Mouse (Mus musculus): ENCODE results near the gene Lcn12. TPM values are rescaled to one million over a fixed set of nuclear protein-coding genes. Genes with fewer than 3 reads are reported as not detected.

Gene Lcn12
- polyA plus RNA-seq, 1 experiment from 2014 or later = not detected

DNA sequence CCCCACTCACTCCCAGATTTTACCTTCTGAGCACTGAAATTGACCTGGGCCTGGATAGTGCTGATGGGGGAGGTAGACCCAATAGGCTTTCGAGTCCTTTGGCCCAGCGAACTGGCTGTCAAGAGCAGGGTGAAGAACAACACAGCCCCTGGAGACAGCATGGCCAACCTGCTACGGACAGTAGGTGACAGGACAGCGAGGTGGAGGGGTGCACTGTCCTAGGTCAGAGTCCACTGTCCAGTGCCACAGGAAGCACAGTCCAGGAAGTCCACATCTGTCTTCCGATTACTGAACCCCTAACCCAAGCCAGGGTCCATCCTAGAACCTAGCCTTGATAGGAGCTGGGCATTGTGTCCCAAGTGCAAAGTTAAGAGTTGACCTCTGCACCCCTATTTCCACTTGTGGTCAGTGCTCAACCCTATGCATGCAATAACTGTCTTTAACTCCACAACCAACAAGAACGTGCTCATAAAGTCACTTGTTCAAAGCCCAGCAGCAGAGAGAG is 6.4 kb upstream of the Lcn12 start:
- H3K27me3 ChIP-seq (ENCODE audit: control insufficient read depth, insufficient read depth, low read length) = no peaks in the 10 kb centered on the region
- peak overlapping the region; percentile 79 for H3K4me3 ChIP-seq (ENCODE audit: low read depth, low read length)
- H3K9me3 ChIP-seq (ENCODE audit: control insufficient read depth, low read length) = no peaks in the 10 kb centered on the region
- H3K4me1 ChIP-seq (ENCODE audit: control insufficient read depth, insufficient read depth, low read length) = peaks cover 8% of the 10 kb centered on the region
- H3K4me2 ChIP-seq = peak overlapping the region; percentile 49
- H3K27ac ChIP-seq (ENCODE audit: low read depth, low read length) = no peak overlapping the region
- no peak for DNase-seq (ENCODE audit: low spot score, missing footprints)
- peak overlapping the region; percentile 58 for H3K9ac ChIP-seq (ENCODE audit: low read length)
- 66% methylated on average over 6 of the region's 6 CpGs for WGBS
- no peaks in the 10 kb centered on the region for H3K36me3 ChIP-seq (ENCODE audit: control insufficient read depth, insufficient read depth, low read length)
- peak; percentile 49 for ATAC-seq (ENCODE audit: low FRiP score)

DNA sequence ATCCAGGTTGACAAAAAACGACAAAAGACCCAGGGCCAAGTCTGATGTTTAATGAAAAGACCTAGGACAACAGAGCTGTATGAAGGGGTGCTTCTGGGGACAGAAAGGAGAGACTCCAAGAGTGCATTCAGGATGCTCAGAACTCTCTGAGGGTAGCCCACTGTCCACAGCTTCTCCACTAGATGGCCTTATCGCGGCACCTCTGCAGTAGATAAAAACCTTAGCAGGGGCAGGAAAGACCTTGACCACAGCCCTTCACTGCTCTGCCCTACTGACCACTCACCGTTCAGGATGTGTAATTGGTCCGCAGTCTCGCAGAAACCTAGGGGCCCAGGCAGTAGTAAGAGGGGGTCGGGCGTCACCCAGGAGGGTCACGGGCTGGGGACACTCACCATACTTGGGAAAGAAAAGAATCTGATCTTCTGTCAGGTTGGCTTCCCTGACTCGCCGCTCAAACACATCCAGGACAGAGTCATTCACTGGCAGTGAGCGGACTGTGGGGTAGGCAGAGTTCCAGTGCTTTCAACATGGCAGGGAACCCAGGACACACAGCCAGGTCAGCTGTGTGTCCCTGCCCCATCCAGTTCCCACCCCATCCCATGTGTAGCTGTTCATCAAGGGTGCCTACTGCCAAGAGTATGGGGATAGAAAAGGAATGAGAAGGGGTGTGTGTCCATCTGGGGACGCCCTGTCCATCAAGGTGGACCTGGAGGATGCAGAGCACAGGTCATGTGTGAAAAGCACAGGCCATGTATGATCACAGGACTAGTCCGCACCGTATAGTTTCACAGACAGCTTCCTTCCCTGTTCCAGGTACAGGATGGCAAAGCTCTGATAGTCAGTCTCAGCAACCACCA is 5.1 kb upstream of the Lcn12 start:
- Histone ChIP-seq H3K9ac (ENCODE audit: low read length) (no peak overlapping the region), H3K4me1 (ENCODE audit: control insufficient read depth, insufficient read depth, low read length) (peaks cover 8% of the 10 kb centered on the region), H3K4me3 (ENCODE audit: low read depth, low read length) (no peak overlapping the region), H3K27me3 (ENCODE audit: control insufficient read depth, insufficient read depth, low read length) (no peaks in the 10 kb centered on the region), H3K9me3 (ENCODE audit: control insufficient read depth, low read length) (no peaks in the 10 kb centered on the region), H3K27ac (ENCODE audit: low read depth, low read length) (no peak overlapping the region), H3K4me2 (no peak overlapping the region), H3K36me3 (ENCODE audit: control insufficient read depth, insufficient read depth, low read length) (no peaks in the 10 kb centered on the region)
- DNase-seq (ENCODE audit: low spot score, missing footprints) (no peak), ATAC-seq (ENCODE audit: low FRiP score) (no peak)
- whole genome bisulfite sequencing = 73% methylated on average over 15 of the region's 15 CpGs

DNA sequence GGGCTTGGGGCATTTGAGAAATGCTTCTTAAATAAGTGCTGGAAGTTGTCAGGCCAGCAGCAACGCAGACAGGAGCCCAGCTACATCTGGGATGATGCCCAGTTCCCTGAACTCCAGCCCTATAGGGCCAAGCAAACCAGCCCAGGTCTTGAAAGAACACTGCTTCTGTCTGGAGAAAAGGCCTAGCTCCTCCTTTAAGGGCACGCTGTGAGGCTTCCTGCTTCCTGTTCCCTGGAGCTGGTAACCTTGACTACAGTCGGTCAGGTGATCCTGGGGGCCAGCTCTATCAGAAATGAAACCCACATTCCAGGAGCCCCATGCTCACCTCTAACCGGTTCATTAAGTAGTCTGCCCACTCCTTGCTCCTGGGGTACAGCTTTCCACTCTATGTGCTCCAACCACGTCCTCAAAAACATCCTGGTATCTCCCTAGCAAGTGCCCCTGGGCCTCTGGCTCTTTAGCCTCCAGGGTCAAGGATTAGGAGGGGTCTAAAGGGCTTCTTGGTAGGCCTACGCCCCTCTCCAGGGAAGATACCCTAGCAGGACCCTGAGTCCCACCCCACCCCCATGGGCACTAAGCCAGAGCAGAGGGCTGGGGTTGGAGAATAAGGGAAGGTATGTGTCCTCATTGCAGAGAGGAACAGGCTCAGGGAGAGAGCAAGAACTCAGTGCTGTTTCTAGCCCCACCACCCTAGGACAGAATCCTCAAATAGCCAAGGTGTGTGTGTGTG is 4.3 kb upstream of the Lcn12 start:
- DNase-seq (ENCODE audit: low spot score, missing footprints) = no peak
- no peaks in the 10 kb centered on the region for H3K36me3 ChIP-seq (ENCODE audit: control insufficient read depth, insufficient read depth, low read length)
- no peak overlapping the region for H3K4me2 ChIP-seq
- no peak for ATAC-seq (ENCODE audit: low FRiP score)
- WGBS = 69% methylated on average over 6 of the region's 6 CpGs
- H3K27ac ChIP-seq (ENCODE audit: low read depth, low read length) = no peak overlapping the region
- no peaks in the 10 kb centered on the region for H3K9me3 ChIP-seq (ENCODE audit: control insufficient read depth, low read length)
- H3K4me1 ChIP-seq (ENCODE audit: control insufficient read depth, insufficient read depth, low read length) = peaks cover 8% of the 10 kb centered on the region
- no peak overlapping the region for H3K4me3 ChIP-seq (ENCODE audit: low read depth, low read length)
- no peaks in the 10 kb centered on the region for H3K27me3 ChIP-seq (ENCODE audit: control insufficient read depth, insufficient read depth, low read length)
- no peak overlapping the region for H3K9ac ChIP-seq (ENCODE audit: low read length)

DNA sequence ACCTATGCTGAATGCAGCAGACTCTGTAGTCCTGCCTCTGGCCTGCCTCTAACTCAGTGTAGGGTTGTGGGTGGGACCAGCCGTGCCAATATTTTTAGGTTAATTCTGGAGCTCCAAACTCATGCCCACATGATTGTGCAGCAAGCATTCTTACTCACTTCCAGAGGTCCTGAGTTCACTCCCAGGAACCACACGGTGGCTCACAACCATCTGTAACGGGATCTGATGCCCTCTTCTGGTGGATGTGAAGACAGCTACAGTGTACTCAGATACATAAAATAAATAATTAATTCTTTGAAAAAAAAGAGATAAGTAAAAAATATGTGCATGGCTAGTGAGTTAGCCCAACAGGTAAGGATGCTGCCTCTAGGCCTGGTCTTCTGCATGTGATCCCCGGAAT is 2.8 kb upstream of the Lcn12 start:
- Histone ChIP-seq H3K4me1 (ENCODE audit: control insufficient read depth, insufficient read depth, low read length) (peaks cover 3% of the 10 kb centered on the region), H3K9ac (ENCODE audit: low read length) (no peak overlapping the region), H3K27me3 (ENCODE audit: control insufficient read depth, insufficient read depth, low read length) (no peaks in the 10 kb centered on the region), H3K36me3 (ENCODE audit: control insufficient read depth, insufficient read depth, low read length) (no peaks in the 10 kb centered on the region), H3K27ac (ENCODE audit: low read depth, low read length) (no peak overlapping the region), H3K4me3 (ENCODE audit: low read depth, low read length) (no peak overlapping the region), H3K9me3 (ENCODE audit: control insufficient read depth, low read length) (no peaks in the 10 kb centered on the region), H3K4me2 (no peak overlapping the region)
- DNase-seq (ENCODE audit: low spot score, missing footprints) = no peak
- 44% methylated on average over 4 of the region's 4 CpGs for WGBS
- ATAC-seq (ENCODE audit: low FRiP score) = no peak

DNA sequence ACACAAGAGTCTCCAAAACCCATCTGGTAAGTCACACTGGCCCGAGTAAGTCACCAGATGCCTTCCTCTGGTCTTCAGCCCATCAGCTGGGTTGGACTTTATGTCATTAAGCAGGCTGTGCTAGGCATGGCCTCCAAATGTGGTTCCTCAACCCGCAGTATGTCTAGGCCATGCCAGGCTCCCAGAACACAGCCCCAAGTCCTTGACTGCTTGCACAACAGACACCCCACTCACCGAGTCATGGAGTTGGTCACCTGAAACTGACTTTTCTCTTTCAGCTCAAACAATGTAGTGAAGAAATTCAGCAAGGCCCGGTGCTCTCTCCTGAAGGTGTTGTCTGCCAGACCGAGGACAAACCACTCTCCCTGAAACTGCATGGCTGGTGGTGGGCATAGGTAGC is 723 bp downstream of the Lcn12 start:
- no peaks in the 10 kb centered on the region for H3K9me3 ChIP-seq (ENCODE audit: control insufficient read depth, low read length)
- no peaks in the 10 kb centered on the region for H3K36me3 ChIP-seq (ENCODE audit: control insufficient read depth, insufficient read depth, low read length)
- no peaks in the 10 kb centered on the region for H3K27me3 ChIP-seq (ENCODE audit: control insufficient read depth, insufficient read depth, low read length)
- H3K4me2 ChIP-seq = no peak overlapping the region
- no peak overlapping the region for H3K27ac ChIP-seq (ENCODE audit: low read depth, low read length)
- H3K4me1 ChIP-seq (ENCODE audit: control insufficient read depth, insufficient read depth, low read length) = no peaks in the 10 kb centered on the region
- no peak overlapping the region for H3K4me3 ChIP-seq (ENCODE audit: low read depth, low read length)
- ATAC-seq (ENCODE audit: low FRiP score) = no peak
- H3K9ac ChIP-seq (ENCODE audit: low read length) = no peak overlapping the region
- 76% methylated on average over 5 of the region's 5 CpGs for WGBS
- DNase-seq (ENCODE audit: low spot score, missing footprints) = peak; percentile 56

DNA sequence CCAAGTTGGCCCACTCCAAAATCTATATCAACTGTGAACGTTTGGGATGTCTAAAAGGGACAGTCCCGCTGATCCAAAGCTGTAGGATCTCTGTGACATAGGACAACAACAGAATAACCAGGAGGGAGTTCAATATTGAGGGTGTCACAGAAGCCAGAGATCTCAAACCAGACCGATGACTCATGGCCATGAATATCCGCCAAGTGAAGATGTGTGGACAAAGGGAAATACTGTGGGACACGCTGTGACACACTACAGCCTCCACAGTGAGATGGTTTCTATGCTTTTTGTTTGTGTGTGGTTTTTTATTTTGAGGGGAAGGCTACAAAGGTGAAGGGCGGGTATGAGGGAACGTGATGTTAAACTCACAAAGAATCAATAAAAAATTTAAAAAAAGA is 5.0 kb downstream of the Lcn12 start:
- H3K27ac ChIP-seq (ENCODE audit: low read depth, low read length) = no peak overlapping the region
- DNase-seq (ENCODE audit: low spot score, missing footprints) = no peak
- H3K27me3 ChIP-seq (ENCODE audit: control insufficient read depth, insufficient read depth, low read length) = no peaks in the 10 kb centered on the region
- no peak overlapping the region for H3K4me2 ChIP-seq
- no peak overlapping the region for H3K4me3 ChIP-seq (ENCODE audit: low read depth, low read length)
- WGBS = 84% methylated on average over 7 of the region's 7 CpGs
- no peak overlapping the region for H3K9ac ChIP-seq (ENCODE audit: low read length)
- no peaks in the 10 kb centered on the region for H3K36me3 ChIP-seq (ENCODE audit: control insufficient read depth, insufficient read depth, low read length)
- ATAC-seq (ENCODE audit: low FRiP score) = no peak
- no peaks in the 10 kb centered on the region for H3K4me1 ChIP-seq (ENCODE audit: control insufficient read depth, insufficient read depth, low read length)
- H3K9me3 ChIP-seq (ENCODE audit: control insufficient read depth, low read length) = no peaks in the 10 kb centered on the region

DNA sequence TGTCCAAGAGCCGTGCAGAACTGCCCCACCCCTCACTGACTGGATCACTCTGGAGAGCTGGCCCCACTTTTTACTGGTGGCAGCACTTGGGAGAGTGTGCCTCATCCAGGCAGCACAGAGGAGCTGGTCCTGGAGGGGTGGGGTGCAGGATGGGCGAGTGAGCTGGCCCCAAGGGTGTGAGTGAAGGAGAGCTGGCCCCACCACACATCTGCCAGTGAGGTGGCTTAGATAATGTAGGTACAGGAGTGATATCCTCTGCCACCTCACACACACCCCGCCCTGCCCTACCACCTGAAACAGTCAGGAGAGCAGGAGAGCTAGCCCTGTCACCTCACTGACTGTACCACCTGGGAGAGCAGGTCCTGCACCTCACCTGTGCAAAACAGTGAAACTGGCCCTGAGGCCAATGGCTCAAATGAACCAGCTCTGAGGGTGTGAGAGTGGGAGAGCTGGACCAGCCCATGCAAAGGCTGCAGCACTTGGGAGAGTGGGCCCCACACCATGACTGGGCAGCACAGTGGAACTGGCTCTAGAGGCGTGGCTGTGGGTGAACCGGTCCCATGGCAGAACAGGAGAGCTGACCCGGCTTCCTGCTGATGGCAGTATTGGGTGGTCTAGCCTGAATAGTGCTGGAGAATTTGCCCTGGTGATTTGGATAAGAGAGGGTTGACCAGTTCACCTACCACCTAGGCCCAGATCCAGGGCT is 5.6 kb downstream of the Lcn12 start:
- WGBS = 78% methylated on average over 6 of the region's 6 CpGs
- DNase-seq (ENCODE audit: low spot score, missing footprints) = no peak
- Histone ChIP-seq H3K4me3 (ENCODE audit: low read depth, low read length) (no peak overlapping the region), H3K36me3 (ENCODE audit: control insufficient read depth, insufficient read depth, low read length) (no peaks in the 10 kb centered on the region), H3K9me3 (ENCODE audit: control insufficient read depth, low read length) (no peaks in the 10 kb centered on the region), H3K4me2 (no peak overlapping the region), H3K4me1 (ENCODE audit: control insufficient read depth, insufficient read depth, low read length) (no peaks in the 10 kb centered on the region), H3K27ac (ENCODE audit: low read depth, low read length) (no peak overlapping the region), H3K27me3 (ENCODE audit: control insufficient read depth, insufficient read depth, low read length) (no peaks in the 10 kb centered on the region), H3K9ac (ENCODE audit: low read length) (no peak overlapping the region)
- no peak for ATAC-seq (ENCODE audit: low FRiP score)

DNA sequence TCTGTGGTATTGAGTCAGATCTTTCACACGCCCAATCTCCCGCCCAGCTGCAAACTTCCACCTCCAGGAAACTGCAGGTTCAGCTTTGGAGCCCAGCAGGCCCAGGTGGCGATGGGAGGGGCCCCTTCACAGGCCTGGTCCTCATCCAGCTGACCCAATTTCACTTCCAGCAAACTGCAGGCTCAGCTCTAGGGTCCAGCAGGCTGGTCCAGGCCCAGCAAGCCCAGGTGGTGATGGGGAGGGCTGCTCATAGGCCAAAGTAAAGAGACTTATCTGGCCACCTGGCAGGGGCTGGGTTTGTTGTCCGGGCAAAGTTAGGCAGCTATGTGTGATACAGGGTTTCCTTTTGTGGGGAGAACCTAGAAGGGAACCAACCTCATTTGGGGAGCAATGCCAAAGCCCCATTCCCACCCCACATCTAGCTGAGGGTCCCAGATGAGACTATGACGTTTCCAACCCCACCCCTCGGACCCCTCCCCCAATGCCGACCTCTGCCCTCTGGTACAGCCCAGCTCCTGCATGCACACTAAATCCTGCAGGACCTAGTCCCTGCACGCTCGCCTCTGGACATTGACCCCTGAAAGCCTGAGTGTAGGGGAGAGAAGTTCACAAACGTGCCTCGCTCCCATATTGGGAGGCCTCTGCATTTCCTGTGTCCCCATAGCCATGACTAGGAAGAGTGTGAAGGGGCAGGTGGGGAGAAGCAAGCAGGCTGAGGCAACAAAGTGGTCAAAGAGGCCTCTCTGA is 8.6 kb downstream of the Lcn12 start:
- H3K27ac ChIP-seq (ENCODE audit: low read depth, low read length) = no peak overlapping the region
- 71% methylated on average over 11 of the region's 11 CpGs for WGBS
- no peak for DNase-seq (ENCODE audit: low spot score, missing footprints)

More for the DNA sequence above, 8.6 kb downstream of the Lcn12 start:
- no peaks in the 10 kb centered on the region for H3K36me3 ChIP-seq (ENCODE audit: control insufficient read depth, insufficient read depth, low read length)
- no peaks in the 10 kb centered on the region for H3K4me1 ChIP-seq (ENCODE audit: control insufficient read depth, insufficient read depth, low read length)
- no peak overlapping the region for H3K9ac ChIP-seq (ENCODE audit: low read length)
- no peak for ATAC-seq (ENCODE audit: low FRiP score)
- no peaks in the 10 kb centered on the region for H3K27me3 ChIP-seq (ENCODE audit: control insufficient read depth, insufficient read depth, low read length)
- no peak overlapping the region for H3K4me2 ChIP-seq
- no peaks in the 10 kb centered on the region for H3K9me3 ChIP-seq (ENCODE audit: control insufficient read depth, low read length)
- H3K4me3 ChIP-seq (ENCODE audit: low read depth, low read length) = no peak overlapping the region

Data from midbrain, embryonic 11.5 days (tissue).